Mouse (Mus musculus): ENCODE results near the gene Wnt9a.

DNA sequence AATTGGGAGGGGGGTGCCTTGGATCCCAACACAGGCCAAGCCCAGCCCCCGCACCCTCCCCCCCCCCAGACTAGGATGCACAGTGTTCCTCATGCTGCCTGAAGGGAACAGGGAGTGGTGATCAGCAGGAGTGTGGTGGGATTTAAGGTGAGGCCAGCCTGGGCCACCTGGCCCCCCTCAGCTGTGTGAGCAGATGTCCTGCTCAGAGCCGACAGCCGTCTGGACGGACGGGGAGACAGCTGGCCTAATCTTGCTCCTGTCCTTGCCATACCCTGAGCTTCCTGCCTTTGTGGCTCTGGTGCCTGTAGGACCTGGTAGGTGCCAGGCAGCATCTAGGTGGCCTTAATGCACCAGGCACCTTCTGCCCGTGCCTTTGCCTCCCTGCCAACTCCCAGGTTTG is 5.3 kb downstream of the Wnt9a start:
- TF ChIP-seq EP300 (IDR thresholded peaks at IDR 0.05) (no peak), CTCF (IDR thresholded peaks at IDR 0.05) (no peak)

Measured in lung, postnatal 0 days (tissue).